Mouse (Mus musculus) embryonic fibroblast, embryonic 13.5 days (primary cell): ENCODE measurements at regions not wholly inside any gene's neighbourhood (a gene's known extent, or its start where the extent isn't known, plus 50 kb on each side); places are given as distances from the start of the nearest gene placed in this dataset.

Experiments
- CTCF ChIP-seq: IDR thresholded peaks from 2 replicates; pipeline ENCODE4 v1.5.1; 2011; ENCODE audit warnings: mild to moderate bottlenecking, control low read depth, low read length, moderate library complexity, borderline replicate concordance; ENCODE audit not compliant: insufficient read depth
- POLR2A ChIP-seq: IDR thresholded peaks from 2 replicates; pipeline ENCODE4 v1.6.1; 2011; ENCODE audit warnings: low read depth, mild to moderate bottlenecking, control low read depth, low read length, moderate library complexity

GRCm38 (mm10) chr8:31369636-31370035 lies 2058.9 kb upstream of the 5930422O12Rik start:
- TF ChIP-seq CTCF = no peak
- TF ChIP-seq POLR2A = no peak
